ENCODE assay signal across 8 mouse cellular contexts in genomic region chr11:23498609-23499008, GRCm38 (mm10). TPM values are rescaled to one million over a fixed set of nuclear protein-coding genes. Genes with fewer than 3 reads are reported as not detected.
A peak's percentile ranks its signal among the peaks of the same experiment; 100 is the strongest.
DNase-seq lines count a peak whose midpoint lies in the region; ATAC-seq and TF ChIP-seq lines count a peak whose summit lies in the region.

No protein-coding gene starts in this region.

- H3K4me1 ChIP-seq in megakaryocyte, embryonic 14.5 days: peaks cover 27% of the 10 kb centered on the region
- H3K4me1 ChIP-seq in forebrain, embryonic 15.5 days: peaks cover 26% of the 10 kb centered on the region
- peaks cover 15 to 16% of the 10 kb centered on the region in 2 experiments for H3K4me1 ChIP-seq in liver, embryonic 14.5 days (replicated peaks; ENCODE audit: control insufficient read depth in 2 of 2, insufficient read depth in 2 of 2, low read length in 1 of 2)
- H3K4me1 ChIP-seq in stomach, embryonic 16.5 days (ENCODE audit: control insufficient read depth, insufficient read depth, low read length): peaks cover 11% of the 10 kb centered on the region
- H3K4me1 ChIP-seq in kidney, adult 2 months (ENCODE audit: control insufficient read depth, insufficient read depth, low read length): peaks cover 8% of the 10 kb centered on the region

- H3K27ac ChIP-seq in forebrain, embryonic 15.5 days (replicated peaks): peak overlapping the region; percentile 95
- no peak overlapping the region for H3K27ac ChIP-seq in liver, embryonic 14.5 days
- H3K27ac ChIP-seq in stomach, embryonic 16.5 days (ENCODE audit: low read length): peak overlapping the region; percentile 84
- H3K27ac ChIP-seq in kidney, adult 2 months (ENCODE audit: insufficient read depth, low read depth, low read length): no peak overlapping the region

- TF ChIP-seq POLR2A in kidney, adult 2 months (IDR thresholded peaks at IDR 0.05; ENCODE audit: low read depth, low read length): no peak

- peak in 2 of 3 experiments; percentile 23 to 28 for DNase-seq in liver, embryonic 14.5 days (ENCODE audit: low read depth in 3 of 3, low spot score in 3 of 3)
- no peak for DNase-seq in kidney, postnatal 4 days
- no peak for DNase-seq in thymus, adult 18-20 months
- DNase-seq in kidney, adult 2 months: no peak

- H3K4me2 ChIP-seq in forebrain, embryonic 15.5 days (replicated peaks): peak overlapping the region; percentile 90
- H3K4me2 ChIP-seq in liver, embryonic 14.5 days (ENCODE audit: low read depth): peak overlapping the region; percentile 76
- peak overlapping the region; percentile 71 for H3K4me2 ChIP-seq in stomach, embryonic 16.5 days (ENCODE audit: low read depth, low read length)

- no peak for TF ChIP-seq CTCF in liver, embryonic 14.5 days (IDR thresholded peaks at IDR 0.05; ENCODE audit: low read depth)
- TF ChIP-seq CTCF in kidney, adult 2 months (conservative IDR thresholded peaks at IDR 0.05; ENCODE audit: insufficient read depth, insufficient read length, low read depth, low read length): no peak

- H3K9me3 ChIP-seq in megakaryocyte, embryonic 14.5 days: no peaks in the 10 kb centered on the region
- no peaks in the 10 kb centered on the region for H3K9me3 ChIP-seq in forebrain, embryonic 15.5 days
- H3K9me3 ChIP-seq in liver, embryonic 14.5 days (ENCODE audit: control insufficient read depth, low read length): no peaks in the 10 kb centered on the region
- no peaks in the 10 kb centered on the region for H3K9me3 ChIP-seq in stomach, embryonic 16.5 days (replicated peaks; ENCODE audit: control insufficient read depth, low read length)

- TF ChIP-seq EP300 in liver, embryonic 14.5 days (IDR thresholded peaks at IDR 0.05; ENCODE audit: low read depth): no peak

- H3K36me3 ChIP-seq in megakaryocyte, embryonic 14.5 days (replicated peaks; ENCODE audit: low read length): peaks cover 29% of the 10 kb centered on the region
- H3K36me3 ChIP-seq in forebrain, embryonic 15.5 days: peaks cover 18% of the 10 kb centered on the region
- no peaks in the 10 kb centered on the region; the same call in none of the 2 replicates for H3K36me3 ChIP-seq in liver, embryonic 14.5 days (replicated peaks; ENCODE audit: control insufficient read depth, insufficient read depth, low read depth)
- H3K36me3 ChIP-seq in stomach, embryonic 16.5 days (ENCODE audit: control insufficient read depth, insufficient read depth, low read length): no peaks in the 10 kb centered on the region
- H3K36me3 ChIP-seq in kidney, adult 2 months (ENCODE audit: control insufficient read depth, insufficient read depth, low read length): no peaks in the 10 kb centered on the region

- 43% methylated on average over 5 of the region's 5 CpGs for WGBS in forebrain, embryonic 15.5 days
- 9% methylated on average over 5 of the region's 5 CpGs for WGBS in liver, embryonic 14.5 days (ENCODE audit: insufficient replicate concordance)
- 34% methylated on average over 5 of the region's 5 CpGs for WGBS in stomach, embryonic 16.5 days
- 61% methylated on average over 5 of the region's 5 CpGs for WGBS in kidney, adult 2 months

- no peak for ATAC-seq in megakaryocyte, adult 5-6 weeks (ENCODE audit: poor library complexity, severe bottlenecking)
- peak; percentile 2; the same call in 1 of the 2 replicates for ATAC-seq in forebrain, embryonic 15.5 days (replicated peaks)
- ATAC-seq in liver, embryonic 14.5 days (ENCODE audit: insufficient read depth): no peak
- ATAC-seq in stomach, embryonic 16.5 days (ENCODE audit: insufficient read depth, low FRiP score): no peak

- H3K9ac ChIP-seq in forebrain, embryonic 15.5 days (replicated peaks): peak overlapping the region; percentile 71
- H3K9ac ChIP-seq in liver, embryonic 14.5 days (replicated peaks): peak overlapping the region; percentile 51
- H3K9ac ChIP-seq in stomach, embryonic 16.5 days (ENCODE audit: low read length): peak overlapping the region; percentile 71

- H3K4me3 ChIP-seq in megakaryocyte, embryonic 14.5 days (replicated peaks): peak overlapping the region; percentile 100
- peak overlapping the region; percentile 72 for H3K4me3 ChIP-seq in forebrain, embryonic 15.5 days
- peak overlapping the region; percentile 61 to 62 for H3K4me3 ChIP-seq in liver, embryonic 14.5 days (ENCODE audit: insufficient read depth in 1 of 2, low read depth in 2 of 2, low read length in 2 of 2)
- H3K4me3 ChIP-seq in stomach, embryonic 16.5 days (replicated peaks; ENCODE audit: low read length): peak overlapping the region; percentile 56
- no peak overlapping the region for H3K4me3 ChIP-seq in kidney, adult 2 months (ENCODE audit: insufficient read depth, low read depth, low read length)

- H3K27me3 ChIP-seq in megakaryocyte, embryonic 14.5 days (replicated peaks): peaks cover 1% of the 10 kb centered on the region
- no peaks in the 10 kb centered on the region for H3K27me3 ChIP-seq in forebrain, embryonic 15.5 days
- no peaks in the 10 kb centered on the region for H3K27me3 ChIP-seq in liver, embryonic 14.5 days (ENCODE audit: control insufficient read depth, insufficient read depth, low read length)
- H3K27me3 ChIP-seq in stomach, embryonic 16.5 days (ENCODE audit: control insufficient read depth, insufficient read depth, low read length): no peaks in the 10 kb centered on the region
- H3K27me3 ChIP-seq in kidney, adult 2 months (replicated peaks; ENCODE audit: control insufficient read depth, insufficient read depth, low read length): no peaks in the 10 kb centered on the region

RNA-seq across cellular contexts. Expression of gene Ahsa2, which starts 0.8 kb away (rescaled TPM):
- polyA plus RNA-seq in megakaryocyte, embryonic 14.5 days (2012; ENCODE audit: insufficient read depth, low replicate concordance): 2.8 and 28.4 TPM in 2 replicates
- total RNA-seq in megakaryocyte, adult 5-6 weeks (2015): 34.0 and 38.8 TPM in 2 replicates
- total RNA-seq in megakaryocyte, adult 5-6 weeks (2017): 24.6 and 32.3 TPM in 2 replicates
- polyA plus RNA-seq in forebrain, embryonic 15.5 days (2015; fragmentation: Nextera tagmentation; extraction: Ambion mirVana): 144 and 155 TPM in 2 replicates
- 6.7 and 16.8 TPM in 2 replicates for polyA plus RNA-seq in liver, embryonic 14.5 days (2012; rRNA removed)
- polyA plus RNA-seq in liver, embryonic 14.5 days (2014; fragmentation: Nextera tagmentation; extraction: Ambion mirVana): 23.2 and 27.7 TPM in 2 replicates
- 56.9 and 62.8 TPM in 2 replicates for polyA plus RNA-seq in stomach, embryonic 16.5 days (2015; fragmentation: Nextera tagmentation; extraction: Ambion mirVana)
- 6.2 and 10.5 TPM in 2 replicates for polyA plus RNA-seq in kidney, adult 2 months (2012; rRNA removed)

RNA-seq across cellular contexts. Expression of gene 1700093K21Rik, which starts 22.3 kb away (rescaled TPM):
- polyA plus RNA-seq in megakaryocyte, embryonic 14.5 days (2012; ENCODE audit: insufficient read depth, low replicate concordance): not detected in 2 replicates
- not detected in 2 replicates for total RNA-seq in megakaryocyte, adult 5-6 weeks (2015)
- total RNA-seq in megakaryocyte, adult 5-6 weeks (2017): not detected in 2 replicates
- 0.13 TPM in 1 of 2 replicates, not detected in the other for polyA plus RNA-seq in forebrain, embryonic 15.5 days (2015; fragmentation: Nextera tagmentation; extraction: Ambion mirVana)
- polyA plus RNA-seq in liver, embryonic 14.5 days (2012; rRNA removed): 0.04 and 0.05 TPM in 2 replicates
- polyA plus RNA-seq in liver, embryonic 14.5 days (2014; fragmentation: Nextera tagmentation; extraction: Ambion mirVana): not detected in 2 replicates
- not detected in 2 replicates for polyA plus RNA-seq in stomach, embryonic 16.5 days (2015; fragmentation: Nextera tagmentation; extraction: Ambion mirVana)
- polyA plus RNA-seq in kidney, adult 2 months (2012; rRNA removed): 0.07 and 0.25 TPM in 2 replicates

Comparison
In these comparisons a context has a peak if more than half of its experiments do, and no peak if none do; other contexts are left out.
1. H3K27ac ChIP-seq: peak in forebrain, embryonic 15.5 days (single experiment) and stomach, embryonic 16.5 days (single experiment); none in liver, embryonic 14.5 days (single experiment) and kidney, adult 2 months (single experiment).
2. DNase-seq: peak in liver, embryonic 14.5 days (2 of 3); none in kidney, postnatal 4 days (0 of 2), thymus, adult 18-20 months (0 of 2) and kidney, adult 2 months (single experiment).
3. Peak in every context shown above with its lines, with median percentiles within 50 percentile points of each other: H3K4me2 ChIP-seq and H3K9ac ChIP-seq.